Mouse (Mus musculus) hematopoietic stem cell, adult 5-6 weeks (primary cell): Measurements from ENCODE around the gene Atp6v1g3. TPM values are rescaled to one million over a fixed set of nuclear protein-coding genes. Genes with fewer than 3 reads are reported as not detected.

Experiments used
- ATAC-seq, 2 experiments: fragments of 125-278 bp in 1 of 2; replicated peaks in 1 of 2; 2 replicates each; pipeline ENCODE4 v1.8.0; 2016 to 2017; ENCODE audit warnings: inconsistent platforms in 2 of 2, mild to moderate bottlenecking in 2 of 2, moderate number of reproducible peaks in 2 of 2, low read depth in 1 of 2, moderate TSS enrichment in 1 of 2; ENCODE audit not compliant: low FRiP score in 2 of 2, poor library complexity in 2 of 2, severe bottlenecking in 2 of 2, insufficient read depth in 1 of 2, low TSS enrichment in 1 of 2
- total RNA-seq: library from RNA; stranded (forward); fragments of 172-1452, 232-1000 nt; gene quantifications from 2 replicates; pipeline ENCODE4 v1.2.3, GENCODE M21; 2017

Gene Atp6v1g3
- total RNA-seq, 1 experiment from 2014 or later, result not detected

- ATAC-seq, result no peak
Measured at GRCm38 (mm10) chr1:138281139-138281538, 7.6 kb downstream of the Atp6v1g3 start.

- ATAC-seq, result no peak
Measured at GRCm38 (mm10) chr1:138282413-138283141, 9.0 kb downstream of the Atp6v1g3 start.

- no peak for ATAC-seq
Measured at GRCm38 (mm10) chr1:138287665-138288064, 14.1 kb downstream of the Atp6v1g3 start.

- ATAC-seq, result no peak
Measured at GRCm38 (mm10) chr1:138288721-138289120, 15.2 kb downstream of the Atp6v1g3 start.

- no peak for ATAC-seq
Measured at GRCm38 (mm10) chr1:138289455-138290425, 16.2 kb downstream of the Atp6v1g3 start.

- no peak for ATAC-seq
Measured at GRCm38 (mm10) chr1:138291463-138291862, 17.9 kb downstream of the Atp6v1g3 start.

- ATAC-seq, result no peak
Measured at GRCm38 (mm10) chr1:138294487-138294886, 20.9 kb downstream of the Atp6v1g3 start.

- ATAC-seq, result no peak
Measured at GRCm38 (mm10) chr1:138298156-138298555, 24.6 kb downstream of the Atp6v1g3 start.

GRCm38 (mm10) chr1:138299576-138299975, 26.0 kb downstream of the Atp6v1g3 start:
- peak; percentile 55 to 72 for ATAC-seq

GRCm38 (mm10) chr1:138301920-138302319, 28.4 kb downstream of the Atp6v1g3 start:
- no peak for ATAC-seq

GRCm38 (mm10) chr1:138302756-138303155, 29.2 kb downstream of the Atp6v1g3 start:
- no peak for ATAC-seq

GRCm38 (mm10) chr1:138303296-138303695, 29.8 kb downstream of the Atp6v1g3 start:
- ATAC-seq, result 0 out of 4 replicates have a peak, but pooled peaks of 1 of the 2 experiments have one; percentile 36

- ATAC-seq, result peak; percentile 39 to 54; a peak in 3 of 4 replicates
Measured at GRCm38 (mm10) chr1:138304141-138304915, 30.8 kb downstream of the Atp6v1g3 start.

- peak; percentile 62 to 75; a peak in 3 of 4 replicates for ATAC-seq
Measured at GRCm38 (mm10) chr1:138322657-138323056, 49.1 kb downstream of the Atp6v1g3 start.

GRCm38 (mm10) chr1:138323076-138323630, 49.6 kb downstream of the Atp6v1g3 start:
- ATAC-seq, result peak; percentile 57 to 68; a peak in 3 of 4 replicates

GRCm38 (mm10) chr1:138326091-138326490, 52.6 kb downstream of the Atp6v1g3 start:
- ATAC-seq, result no peak

- ATAC-seq, result no peak
Measured at GRCm38 (mm10) chr1:138326566-138326965, 53.0 kb downstream of the Atp6v1g3 start.
